Mouse (Mus musculus) heart, embryonic 15.5 days (tissue): ENCODE measurements around the gene Ppil6. TPM values are rescaled to one million over a fixed set of nuclear protein-coding genes. Genes with fewer than 3 reads are reported as not detected.
"Not testable (repeated sequence)": the region's sequence is repeated elsewhere in the genome, so short reads cannot be mapped to it uniquely, and the experiment has no call there.

Source experiments
- ATAC-seq: fragments of 200-750 bp; cut with Nextera tagmentation; replicated peaks from 2 replicates; pipeline ENCODE4 v1.8.0; 2017; ENCODE audit warnings: low read depth, moderate TSS enrichment; ENCODE audit not compliant: insufficient number of reproducible peaks, insufficient read depth, low FRiP score
- H3K27ac ChIP-seq: fragments of 300-500 bp; sonication (generic); 2 replicates; pipeline ENCODE4 v1.5.1; 2015; ENCODE audit warnings: mild to moderate bottlenecking, inconsistent platforms
- H3K27me3 ChIP-seq: fragments of 300-500 bp; sonication (generic); 2 replicates; pipeline ENCODE4 v1.6.1; 2015; ENCODE audit warnings: inconsistent platforms
- H3K36me3 ChIP-seq: fragments of 300-500 bp; sonication (generic); 2 replicates; pipeline ENCODE4 v1.6.1; 2015; ENCODE audit warnings: mild to moderate bottlenecking, inconsistent platforms
- H3K4me1 ChIP-seq: fragments of 300-500 bp; sonication (generic); replicated peaks from 2 replicates; pipeline ENCODE4 v1.6.1; 2015; ENCODE audit warnings: inconsistent platforms
- H3K4me2 ChIP-seq: fragments of 300-500 bp; sonication (generic); 2 replicates; pipeline ENCODE4 v1.6.1; 2015; ENCODE audit warnings: inconsistent platforms, mild to moderate bottlenecking, moderate library complexity
- H3K4me3 ChIP-seq: fragments of 300-500 bp; sonication (generic); 2 replicates; pipeline ENCODE4 v1.5.1; 2015; ENCODE audit warnings: mild to moderate bottlenecking, inconsistent platforms
- H3K9ac ChIP-seq: fragments of 300-500 bp; sonication (generic); 2 replicates; pipeline ENCODE4 v1.6.1; 2015; ENCODE audit warnings: mild to moderate bottlenecking, inconsistent platforms
- H3K9me3 ChIP-seq: fragments of 300-500 bp; sonication (generic); replicated peaks from 2 replicates; pipeline ENCODE4 v1.6.1; 2016; ENCODE audit warnings: inconsistent platforms
- WGBS: fragments of 180-500 bp; shearing (Covaris S2); methylation state at CpG from one replicate; pipeline ENCODE4 v1.1.7; 2015; ENCODE audit warnings: mixed read lengths; 5-methylcytosine and 5-hydroxymethylcytosine counted together
- polyA plus RNA-seq: library from polyadenylated mRNA; unstranded; fragments of >200 nt; fragmentation: Nextera tagmentation; extraction: Ambion mirVana; gene quantifications from 2 replicates; pipeline ENCODE4 v1.2.1, GENCODE M21; 2015

Gene Ppil6
- polyA plus RNA-seq, 1 experiment from 2014 or later, result 2.2 TPM

DNA sequence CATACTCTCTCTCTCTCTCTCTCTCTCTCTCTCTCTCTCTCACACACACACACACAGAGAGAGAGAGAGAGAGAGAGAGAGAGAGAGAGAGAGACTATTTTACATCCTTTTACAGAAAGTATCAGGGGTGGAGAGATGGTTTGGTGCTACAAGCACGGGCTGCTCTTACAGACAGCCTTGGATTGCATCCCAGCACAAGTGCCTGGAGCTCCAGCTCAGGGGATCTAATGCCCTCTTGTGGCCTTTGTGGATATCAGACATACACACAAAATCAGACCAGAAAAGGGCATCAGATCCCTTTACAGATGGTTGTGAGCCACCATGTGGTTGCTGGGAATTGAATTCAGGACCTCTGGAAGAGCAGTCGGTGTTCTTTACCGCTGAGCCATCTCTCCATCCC, 15.2 kb downstream of the Ppil6 start:
- H3K27me3 ChIP-seq, ATAC-seq, H3K9ac ChIP-seq, H3K9me3 ChIP-seq, H3K4me3 ChIP-seq, H3K4me2 ChIP-seq, H3K27ac ChIP-seq, H3K36me3 ChIP-seq, H3K4me1 ChIP-seq: not testable (repeated sequence)
- 6% methylated on average over 3 of the region's 3 CpGs for WGBS

DNA sequence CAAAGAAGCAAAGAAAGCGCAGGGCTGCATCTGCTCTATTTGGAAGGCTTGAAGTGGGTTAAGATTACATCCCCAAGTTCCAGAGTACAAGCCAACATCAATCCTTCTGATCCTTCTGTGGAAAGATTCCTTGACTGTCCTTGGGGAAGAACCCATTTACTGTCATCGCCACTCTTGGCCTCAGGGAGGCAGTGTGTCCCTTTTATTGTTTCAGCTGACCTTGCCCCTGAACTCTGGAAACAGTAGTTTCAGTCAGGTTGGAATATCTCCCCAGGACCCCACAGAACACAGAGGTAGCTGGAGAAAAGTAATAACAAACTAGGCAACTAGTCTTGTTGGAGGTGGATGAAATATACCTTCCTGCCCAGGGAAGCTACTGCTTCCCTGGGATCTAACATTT, 18.9 kb downstream of the Ppil6 start:
- peaks cover 5% of the 10 kb centered on the region for H3K4me1 ChIP-seq
- WGBS, result 43% methylated on average over 2 of the region's 2 CpGs
- H3K4me2 ChIP-seq, result no peak overlapping the region
- no peaks in the 10 kb centered on the region for H3K36me3 ChIP-seq
- H3K4me3 ChIP-seq, result no peak overlapping the region
- H3K9ac ChIP-seq, result no peak overlapping the region
- ATAC-seq, result no peak
- no peak overlapping the region for H3K27ac ChIP-seq
- no peaks in the 10 kb centered on the region for H3K9me3 ChIP-seq
- H3K27me3 ChIP-seq, result no peaks in the 10 kb centered on the region

DNA sequence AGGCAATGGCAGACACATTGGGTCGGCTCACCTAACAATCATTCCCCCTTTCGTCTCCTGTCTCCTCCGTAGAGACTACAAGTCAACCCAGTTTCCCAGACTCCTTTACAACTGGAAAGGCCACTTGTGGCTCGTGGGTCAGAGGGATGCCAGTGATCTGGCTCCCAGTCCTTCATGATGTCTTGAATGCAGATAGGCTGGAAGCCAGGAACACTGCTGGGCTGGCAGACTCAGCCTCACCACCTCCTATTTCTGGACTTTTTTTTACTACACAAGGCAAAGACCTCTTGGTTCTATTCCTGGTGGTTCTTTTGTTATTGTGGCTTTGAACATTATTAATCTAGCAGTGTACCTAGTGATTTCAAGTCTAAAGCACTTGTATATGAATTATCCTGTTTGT, 24.1 kb downstream of the Ppil6 start:
- no peak overlapping the region for H3K4me3 ChIP-seq
- H3K4me2 ChIP-seq, result no peak overlapping the region
- ATAC-seq, result no peak
- H3K9ac ChIP-seq, result no peak overlapping the region
- no peaks in the 10 kb centered on the region for H3K36me3 ChIP-seq
- H3K4me1 ChIP-seq, result peaks cover 5% of the 10 kb centered on the region; the same call in 1 of the 2 replicates
- no peaks in the 10 kb centered on the region for H3K9me3 ChIP-seq
- WGBS, result 48% methylated on average over 4 of the region's 4 CpGs
- no peaks in the 10 kb centered on the region for H3K27me3 ChIP-seq
- H3K27ac ChIP-seq, result no peak overlapping the region

DNA sequence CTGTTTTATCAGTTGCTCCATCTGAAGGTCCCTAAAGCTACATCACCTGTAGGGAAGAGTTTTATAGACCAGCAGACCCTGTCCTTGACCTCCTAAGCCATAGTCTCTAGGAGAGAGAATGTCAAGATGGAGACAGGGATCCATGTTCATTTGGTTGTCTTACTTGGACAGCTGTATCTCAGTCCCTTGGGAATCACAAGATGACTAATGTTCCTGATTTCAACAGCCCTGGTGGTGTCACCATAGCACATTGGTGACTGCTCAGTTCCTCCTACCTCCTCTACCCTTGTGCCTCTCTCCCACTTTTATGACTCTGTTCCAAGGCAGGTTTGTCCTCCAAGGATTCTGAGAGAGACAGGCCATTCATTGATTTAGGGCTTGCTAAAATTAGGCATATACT, 24.7 kb downstream of the Ppil6 start:
- Histone ChIP-seq H3K27ac (no peak overlapping the region), H3K4me2 (no peak overlapping the region), H3K27me3 (no peaks in the 10 kb centered on the region), H3K9ac (no peak overlapping the region), H3K36me3 (no peaks in the 10 kb centered on the region), H3K9me3 (no peaks in the 10 kb centered on the region), H3K4me1 (peaks cover 5% of the 10 kb centered on the region; the same call in 1 of the 2 replicates), H3K4me3 (no peak overlapping the region)
- no peak for ATAC-seq

DNA sequence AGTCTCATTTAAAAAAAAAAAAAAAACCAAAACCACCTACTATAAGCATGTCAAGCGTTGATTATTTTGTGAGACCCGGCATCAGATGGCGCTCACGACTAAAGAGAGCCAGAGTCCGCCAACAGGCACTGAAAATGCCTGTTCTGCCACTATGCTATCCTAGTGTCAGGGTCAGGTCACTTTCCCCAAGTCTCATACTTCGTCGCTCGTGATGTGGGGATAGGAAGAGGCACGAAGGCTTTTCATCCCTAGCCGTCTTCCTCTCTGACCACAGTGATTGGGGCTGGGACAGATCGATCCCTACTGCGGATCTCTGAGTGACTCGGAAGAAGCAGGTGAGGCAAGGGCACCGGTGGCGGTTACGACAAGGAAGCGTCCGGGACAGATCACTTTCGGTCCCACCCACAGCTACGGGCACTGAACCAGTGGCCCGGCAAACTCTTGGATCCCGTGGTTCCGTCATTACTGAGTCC, 28.3 kb downstream of the Ppil6 start:
- H3K9ac ChIP-seq, result peak overlapping the region; percentile 96
- peak overlapping the region; percentile 92 for H3K4me3 ChIP-seq
- ATAC-seq, result peak; percentile 50
- H3K27ac ChIP-seq, result peak overlapping the region; percentile 96
- H3K4me1 ChIP-seq, result peaks cover 24% of the 10 kb centered on the region
- under 1% methylated on average over 23 of the region's 23 CpGs for WGBS
- H3K27me3 ChIP-seq, result no peaks in the 10 kb centered on the region
- peak overlapping the region; percentile 88 for H3K4me2 ChIP-seq
- no peaks in the 10 kb centered on the region; the same call in 1 of the 2 replicates for H3K36me3 ChIP-seq
- no peaks in the 10 kb centered on the region for H3K9me3 ChIP-seq

DNA sequence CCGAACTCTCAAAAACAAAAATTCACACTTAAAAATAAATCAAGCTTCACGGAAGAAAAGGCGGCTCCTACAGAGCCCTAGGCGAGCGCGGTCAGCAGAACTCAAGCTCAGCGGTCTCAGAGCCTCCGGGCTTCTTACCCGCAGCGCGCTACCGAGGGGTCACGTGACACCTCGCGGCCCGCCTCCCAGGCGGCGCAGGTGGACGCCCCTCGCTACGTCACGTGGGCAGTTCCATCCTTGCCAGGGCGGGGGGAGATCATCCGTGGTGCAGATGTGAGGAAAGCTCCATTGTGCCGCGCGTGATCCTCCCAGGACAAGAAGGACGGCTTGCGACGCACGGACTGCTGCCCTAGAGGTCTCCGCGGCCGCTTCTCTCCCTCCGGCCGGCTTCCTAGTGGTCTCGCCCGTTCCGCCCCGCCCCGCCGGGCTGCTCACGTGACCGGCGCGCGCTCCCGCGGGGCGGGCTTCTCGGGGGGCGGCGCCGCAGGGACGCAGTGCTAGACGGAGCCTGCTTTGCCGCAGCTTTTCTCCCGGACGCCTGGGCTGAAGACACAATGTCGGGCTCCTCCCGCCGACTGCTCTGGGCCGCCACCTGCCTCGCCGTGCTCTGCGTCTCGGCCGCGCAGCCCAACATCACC, 28.9 kb downstream of the Ppil6 start, which contains the start of gene Cd164:
TSS of gene Cd164 (plus strand) at position 434 of the 638 bp plus-strand sequence.
- H3K27me3 ChIP-seq, result no peaks in the 10 kb centered on the region
- H3K4me1 ChIP-seq, result peaks cover 22% of the 10 kb centered on the region
- under 1% methylated on average over 69 of the region's 69 CpGs for WGBS
- H3K4me2 ChIP-seq, result peak within 1 kb of the TSS; percentile 88
- no peaks in the 10 kb centered on the region; the same call in 1 of the 2 replicates for H3K36me3 ChIP-seq
- H3K27ac ChIP-seq, result peak within 1 kb of the TSS; percentile 96
- H3K9me3 ChIP-seq, result no peaks in the 10 kb centered on the region
- H3K9ac ChIP-seq, result peak within 1 kb of the TSS; percentile 96
- peak; percentile 92 for ATAC-seq
- H3K4me3 ChIP-seq, result peak within 1 kb of the TSS; percentile 92

DNA sequence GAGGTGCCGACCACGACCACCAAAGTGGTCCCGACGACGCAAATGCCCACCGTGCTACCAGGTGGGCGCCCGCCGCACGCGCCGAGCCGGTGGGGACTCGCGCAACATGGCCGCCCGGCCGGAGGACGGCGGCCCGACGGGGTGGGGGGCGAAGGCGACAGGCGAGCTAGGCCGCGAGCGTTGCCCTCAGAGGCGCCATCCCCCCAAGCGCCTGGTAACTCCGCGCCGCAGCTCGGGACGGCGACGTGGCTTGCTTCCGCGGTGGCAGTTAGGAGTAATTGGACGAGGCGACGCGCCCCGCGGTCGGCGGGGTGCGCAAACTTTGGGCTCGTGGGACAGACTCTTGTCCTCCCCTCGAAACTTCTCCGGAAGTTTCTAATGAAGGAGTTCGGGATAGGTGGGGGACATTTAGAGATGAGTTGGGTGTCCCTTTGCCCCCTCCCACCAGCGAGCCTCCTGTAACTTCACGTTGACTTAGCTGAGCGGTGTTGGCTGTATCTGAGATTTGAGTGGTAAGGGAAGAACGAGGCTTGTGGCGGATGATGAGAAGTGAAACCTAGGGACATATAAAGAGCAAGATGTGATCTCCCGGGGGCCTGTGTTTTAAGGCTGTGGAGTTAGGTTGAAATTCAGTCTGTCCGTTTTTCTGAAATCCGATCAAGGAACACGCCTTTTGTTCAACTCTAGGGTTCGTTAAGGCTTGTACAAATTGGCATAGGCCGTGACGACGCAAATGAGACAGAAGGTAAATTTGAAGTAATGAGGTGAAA, 29.6 kb downstream of the Ppil6 start:
- H3K4me1 ChIP-seq, result peaks cover 19% of the 10 kb centered on the region
- H3K4me3 ChIP-seq, result peak overlapping the region; percentile 92
- peak overlapping the region; percentile 96 for H3K9ac ChIP-seq
- peak overlapping the region; percentile 88 for H3K4me2 ChIP-seq
- H3K27ac ChIP-seq, result peak overlapping the region; percentile 96
- peak; percentile 45; the same call in 1 of the 2 replicates for ATAC-seq
- H3K36me3 ChIP-seq, result no peaks in the 10 kb centered on the region; the same call in 1 of the 2 replicates
- no peaks in the 10 kb centered on the region for H3K27me3 ChIP-seq
- under 1% methylated on average over 65 of the region's 65 CpGs for WGBS
- H3K9me3 ChIP-seq, result no peaks in the 10 kb centered on the region

DNA sequence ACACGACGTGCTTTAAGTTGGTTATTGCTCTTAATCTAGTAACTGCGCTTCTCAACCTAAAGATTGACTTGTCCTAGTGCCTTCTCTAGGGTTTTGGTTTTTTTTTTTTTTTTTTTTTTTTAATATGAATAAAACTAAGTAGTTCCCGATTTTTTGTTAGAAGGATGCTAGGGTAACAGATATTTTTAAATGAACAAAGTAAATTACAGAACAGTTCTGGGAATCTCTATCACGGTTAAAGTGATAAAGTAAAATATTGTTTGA, 30.1 kb downstream of the Ppil6 start:
- WGBS, result 2% methylated on average over 5 of the region's 5 CpGs
- H3K4me1 ChIP-seq, result peaks cover 19% of the 10 kb centered on the region
- peak overlapping the region; percentile 92 for H3K4me3 ChIP-seq
- H3K27ac ChIP-seq, result peak overlapping the region; percentile 96; the same call in 1 of the 2 replicates
- H3K4me2 ChIP-seq, result peak overlapping the region; percentile 88
- peak overlapping the region; percentile 96 for H3K9ac ChIP-seq
- no peaks in the 10 kb centered on the region for H3K9me3 ChIP-seq
- ATAC-seq, result no peak
- peaks cover 2% of the 10 kb centered on the region; the same call in 1 of the 2 replicates for H3K36me3 ChIP-seq
- no peaks in the 10 kb centered on the region for H3K27me3 ChIP-seq

DNA sequence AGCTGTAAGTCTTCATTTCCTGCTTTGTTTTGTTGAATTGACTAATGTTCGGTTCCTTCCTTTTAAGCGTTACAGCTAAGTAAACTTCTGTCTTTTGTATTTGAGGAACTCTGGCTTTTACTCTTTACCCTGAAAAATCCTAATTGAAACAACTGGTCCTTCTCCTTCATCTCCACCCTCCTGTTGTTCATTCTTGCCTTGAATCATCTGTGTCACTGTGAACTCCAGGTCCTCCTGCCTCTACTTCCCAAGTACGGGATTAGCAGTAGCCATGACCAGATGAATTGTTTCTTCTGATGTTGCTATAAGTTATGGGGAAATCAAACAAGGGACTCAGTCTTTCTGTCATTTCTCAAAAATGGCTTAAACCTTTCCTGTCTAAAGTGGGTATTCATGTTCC, 33.1 kb downstream of the Ppil6 start:
- no peak for ATAC-seq
- WGBS, result 78% methylated on average over 3 of the region's 3 CpGs
- peaks cover 22% of the 10 kb centered on the region for H3K36me3 ChIP-seq

DNA sequence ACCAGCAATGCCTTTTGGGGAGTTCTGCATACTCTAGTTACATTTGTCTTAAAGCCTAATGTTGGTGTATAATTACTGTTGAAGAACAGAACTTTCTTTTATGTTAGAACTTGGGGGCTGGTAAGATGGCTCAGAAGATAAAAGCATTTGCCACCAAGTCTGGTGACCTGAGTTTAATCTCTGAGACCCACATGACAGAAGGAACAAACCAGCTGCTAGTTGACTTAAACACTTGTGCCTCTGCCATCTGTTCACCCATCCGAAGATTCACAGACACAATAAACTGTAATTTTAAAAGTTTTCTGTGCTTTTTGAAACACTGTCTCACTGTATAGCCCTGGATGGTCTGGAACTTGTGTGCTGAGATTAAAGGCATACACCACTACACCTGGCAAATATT, 35.5 kb downstream of the Ppil6 start:
- Histone ChIP-seq H3K36me3 (peaks cover 40% of the 10 kb centered on the region), H3K9ac (no peak overlapping the region), H3K9me3 (no peaks in the 10 kb centered on the region), H3K4me3 (no peak overlapping the region), H3K4me2 (no peak overlapping the region), H3K27ac (no peak overlapping the region), H3K27me3 (no peaks in the 10 kb centered on the region), H3K4me1 (peaks cover 19% of the 10 kb centered on the region)
- no peak for ATAC-seq
- 83% methylated on average over 1 of the region's 1 CpGs for WGBS

More for the DNA sequence above, 33.1 kb downstream of the Ppil6 start:
- Histone ChIP-seq H3K4me2 (no peak overlapping the region), H3K27ac (no peak overlapping the region), H3K27me3 (no peaks in the 10 kb centered on the region), H3K4me1 (peaks cover 19% of the 10 kb centered on the region), H3K9me3 (no peaks in the 10 kb centered on the region), H3K9ac (no peak overlapping the region), H3K4me3 (no peak overlapping the region)

DNA sequence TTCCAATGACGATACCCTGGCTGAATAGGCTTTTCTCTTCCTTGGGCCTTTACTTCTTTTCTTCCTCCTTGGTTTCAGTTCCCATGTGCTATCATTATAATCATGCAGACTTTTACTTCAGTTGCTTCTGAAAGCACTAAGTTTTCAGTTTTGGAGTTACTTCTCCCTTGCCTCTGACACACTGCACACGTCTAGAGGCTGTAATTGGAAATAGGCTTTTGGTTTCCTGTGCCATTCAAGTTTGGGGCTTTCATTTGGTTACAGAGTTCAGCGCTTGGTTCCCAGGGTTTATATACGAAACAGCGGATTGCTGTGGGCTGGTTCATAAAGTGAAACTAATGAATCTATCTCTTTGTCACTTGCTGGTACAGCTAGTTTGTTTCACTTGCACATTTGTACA, 39.7 kb downstream of the Ppil6 start:
- Histone ChIP-seq H3K27me3 (no peaks in the 10 kb centered on the region), H3K9me3 (no peaks in the 10 kb centered on the region), H3K4me1 (no peaks in the 10 kb centered on the region), H3K4me2 (no peak overlapping the region), H3K4me3 (no peak overlapping the region), H3K9ac (no peak overlapping the region), H3K36me3 (peaks cover 74% of the 10 kb centered on the region), H3K27ac (no peak overlapping the region)
- no peak for ATAC-seq
- 88% methylated on average over 5 of the region's 5 CpGs for WGBS
